Mouse (Mus musculus) urinary bladder, postnatal 25 days (tissue): ENCODE data around the gene Slc9a3r1.

Source experiments
- DNase-seq: peaks from one replicate; pipeline ENCODE4 v3.0.0; 2022; ENCODE audit warnings: low spot score

Gene Slc9a3r1

GRCm38 (mm10) chr11:115163568-115164150 is 518 bp downstream of the Slc9a3r1 start:
- no peak for DNase-seq

- no peak for DNase-seq
These were observed 1.3 kb downstream of the Slc9a3r1 start for GRCm38 (mm10) chr11:115164341-115164975.

- DNase-seq = no peak
These were observed 1.8 kb downstream of the Slc9a3r1 start for GRCm38 (mm10) chr11:115164976-115165374.

GRCm38 (mm10) chr11:115166776-115167175 is 3.6 kb downstream of the Slc9a3r1 start:
- DNase-seq = no peak

GRCm38 (mm10) chr11:115167631-115168249 is 4.6 kb downstream of the Slc9a3r1 start:
- no peak for DNase-seq

GRCm38 (mm10) chr11:115169430-115169829 is 6.3 kb downstream of the Slc9a3r1 start:
- no peak for DNase-seq

- no peak for DNase-seq
These were observed 8.0 kb downstream of the Slc9a3r1 start for GRCm38 (mm10) chr11:115171125-115171524.

- DNase-seq = no peak
These were observed 9.7 kb downstream of the Slc9a3r1 start for GRCm38 (mm10) chr11:115172825-115173287.

GRCm38 (mm10) chr11:115173549-115174339 is 10.6 kb downstream of the Slc9a3r1 start:
- DNase-seq = no peak

GRCm38 (mm10) chr11:115176399-115177190 is 13.5 kb downstream of the Slc9a3r1 start:
- DNase-seq = no peak

- DNase-seq = no peak
These were observed 14.5 kb downstream of the Slc9a3r1 start for GRCm38 (mm10) chr11:115177559-115178195.

- no peak for DNase-seq
These were observed 15.6 kb downstream of the Slc9a3r1 start for GRCm38 (mm10) chr11:115178766-115179165.

- no peak for DNase-seq
These were observed 16.1 kb downstream of the Slc9a3r1 start for GRCm38 (mm10) chr11:115179191-115179590.

- no peak for DNase-seq
These were observed 16.7 kb downstream of the Slc9a3r1 start for GRCm38 (mm10) chr11:115179881-115180280.

GRCm38 (mm10) chr11:115181913-115182638 is 18.9 kb downstream of the Slc9a3r1 start:
- DNase-seq = peak; percentile 92

- no peak for DNase-seq
These were observed 21.8 kb downstream of the Slc9a3r1 start for GRCm38 (mm10) chr11:115184973-115185372.

GRCm38 (mm10) chr11:115187224-115187639 is 24.1 kb downstream of the Slc9a3r1 start, which contains the start of gene Tmem104:
TSS of gene Tmem104 (plus strand) at chr11:115187487.
- peak; percentile 99 for DNase-seq

- no peak for DNase-seq
These were observed 24.6 kb downstream of the Slc9a3r1 start, which contains the start of gene Nat9 for GRCm38 (mm10) chr11:115187693-115188092. TSS of gene Nat9 (minus strand) at chr11:115187859.

- no peak for DNase-seq
These were observed 25.5 kb downstream of the Slc9a3r1 start for GRCm38 (mm10) chr11:115188539-115189231.

- DNase-seq = no peak
These were observed 26.2 kb downstream of the Slc9a3r1 start for GRCm38 (mm10) chr11:115189304-115189703.
